Mouse (Mus musculus) layer of hippocampus, adult 8-10 months (tissue): ENCODE data around the gene 9130019O22Rik. TPM values are rescaled to one million over a fixed set of nuclear protein-coding genes. Genes with fewer than 3 reads are reported as not detected.
"Not testable (repeated sequence)": the region's sequence is repeated elsewhere in the genome, so short reads cannot be mapped to it uniquely, and the experiment has no call there.

Source experiments
- DNase-seq, 2 experiments: peaks; one replicate each; pipeline ENCODE4 v3.0.0; 2022; ENCODE audit warnings: low spot score in 2 of 2
- total RNA-seq, 4 experiments: library from RNA; stranded (reverse); gene quantifications; 2 replicates each; pipeline ENCODE4 v1.2.4; 2022

9130019O22Rik gene
- total RNA-seq, 4 experiments from 2014 or later = 4.0 to 4.6 (median 4.3) TPM

- DNase-seq = no peak
Observed at GRCm38 (mm10) chr7:127342332-127342731, 44.6 kb downstream of the 9130019O22Rik start.

- not testable (repeated sequence) for DNase-seq
Observed at GRCm38 (mm10) chr7:127341861-127342260, 45.1 kb downstream of the 9130019O22Rik start.

- DNase-seq = no peak
Observed at GRCm38 (mm10) chr7:127341356-127341755, 45.6 kb downstream of the 9130019O22Rik start.

- no peak for DNase-seq
Observed at GRCm38 (mm10) chr7:127337636-127338035, 49.3 kb downstream of the 9130019O22Rik start.

GRCm38 (mm10) chr7:127335604-127336003, 51.4 kb downstream of the 9130019O22Rik start:
- no peak for DNase-seq

GRCm38 (mm10) chr7:127333240-127333639, 53.7 kb downstream of the 9130019O22Rik start:
- no peak for DNase-seq

Other genes starting within 250 kb of the 9130019O22Rik start
- under 1 TPM; 0.29 to 0.68 (median 0.46) TPM for gene Spn, start 249.3 kb downstream of the 9130019O22Rik start, total RNA-seq
- 10 to 100 TPM; 87.4 to 94.4 (median 90.0) TPM for gene Cd2bp2, start 191.1 kb downstream of the 9130019O22Rik start, total RNA-seq
- 100 to 1,000 TPM in 2 of 4 experiments, 10 to 100 TPM in 2; 97.9 to 106 (median 101) TPM for gene Tbc1d10b, start 178.7 kb downstream of the 9130019O22Rik start, total RNA-seq
- gene Mylpf, start 178.3 kb downstream of the 9130019O22Rik start, total RNA-seq = 1 to 10 TPM; 2.8 to 5.1 (median 3.6) TPM
- gene Zfp553, start 154.1 kb downstream of the 9130019O22Rik start, total RNA-seq = 10 to 100 TPM; 20.6 to 21.4 (median 20.9) TPM
- 1 to 10 TPM; 2.4 to 7.9 (median 7.0) TPM for gene Sept1, start 154.0 kb downstream of the 9130019O22Rik start, total RNA-seq
- 10 to 100 TPM; 51.6 to 62.9 (median 58.3) TPM for gene Zfp771, start 142.9 kb downstream of the 9130019O22Rik start, total RNA-seq
- gene Dctpp1, start 126.5 kb downstream of the 9130019O22Rik start, total RNA-seq = 10 to 100 TPM; 16.8 to 21.7 (median 19.5) TPM
- 10 to 100 TPM; 36.9 to 43.1 (median 40.0) TPM for gene Sephs2, start 113.1 kb downstream of the 9130019O22Rik start, total RNA-seq
- under 1 TPM; 0.36 to 0.73 (median 0.53) TPM for gene Itgal, start 90.9 kb downstream of the 9130019O22Rik start, total RNA-seq
- gene Zfp768, start 41.6 kb downstream of the 9130019O22Rik start, total RNA-seq = 10 to 100 TPM; 12.3 to 15.1 (median 13.0) TPM
- gene Zfp747, start 11.1 kb downstream of the 9130019O22Rik start, total RNA-seq = 1 to 10 TPM; 7.3 to 9.2 (median 8.1) TPM
- 1 to 10 TPM; 6.7 to 8.0 (median 7.2) TPM for gene E430018J23Rik, start 6.5 kb upstream of the 9130019O22Rik start, total RNA-seq
- gene Zfp764, start 19.7 kb upstream of the 9130019O22Rik start, total RNA-seq = 1 to 10 TPM; 3.5 to 5.8 (median 5.0) TPM
- 10 to 100 TPM; 11.8 to 16.7 (median 14.6) TPM for gene Zfp688, start 34.9 kb upstream of the 9130019O22Rik start, total RNA-seq
- 1 to 10 TPM; 4.5 to 7.3 (median 5.5) TPM for gene Zfp689, start 62.0 kb upstream of the 9130019O22Rik start, total RNA-seq
- gene Prr14, start 72.4 kb upstream of the 9130019O22Rik start, total RNA-seq = 10 to 100 TPM; 30.0 to 35.5 (median 34.0) TPM
- 10 to 100 TPM; 56.2 to 72.2 (median 65.5) TPM for gene Fbrs, start 92.0 kb upstream of the 9130019O22Rik start, total RNA-seq
- gene Srcap, start 124.8 kb upstream of the 9130019O22Rik start, total RNA-seq = 100 to 1,000 TPM; 118 to 139 (median 120) TPM
- 10 to 100 TPM in 1 of 4 experiments, 1 to 10 TPM in 3; 8.1 to 17.1 (median 9.6) TPM for gene Gm42715, start 132.4 kb upstream of the 9130019O22Rik start, total RNA-seq
- gene Tmem265, start 174.2 kb upstream of the 9130019O22Rik start, total RNA-seq = 1 to 10 TPM in 1 of 4 experiments, under 1 TPM in 1, not detected in 2; 0.78 to 1.7 TPM
- gene Phkg2, start 186.2 kb upstream of the 9130019O22Rik start, total RNA-seq = 10 to 100 TPM; 74.1 to 82.6 (median 79.2) TPM
- 10 to 100 TPM in 2 of 4 experiments, 1 to 10 TPM in 2; 7.7 to 12.8 (median 10.1) TPM for gene Ccdc189, start 201.4 kb upstream of the 9130019O22Rik start, total RNA-seq
- 10 to 100 TPM; 70.0 to 79.2 (median 72.7) TPM for gene Rnf40, start 201.6 kb upstream of the 9130019O22Rik start, total RNA-seq
- 10 to 100 TPM; 21.7 to 22.6 (median 22.1) TPM for gene Zfp629, start 228.6 kb upstream of the 9130019O22Rik start, total RNA-seq